Mouse (Mus musculus) CH12.LX (cell line): ENCODE data around the gene Adamts14. TPM values are rescaled to one million over a fixed set of nuclear protein-coding genes. Genes with fewer than 3 reads are reported as not detected.

ENCODE experiments used
- DNase-seq: peaks from one replicate; pipeline ENCODE4 v3.0.0-alpha.2; 2013; ENCODE audit errors: extremely low read depth
- H3K27ac ChIP-seq: 2 replicates; pipeline ENCODE4 v1.5.1; 2012; ENCODE audit warnings: low read depth, mild to moderate bottlenecking, control low read depth, moderate library complexity; ENCODE audit not compliant: insufficient read depth
- H3K27me3 ChIP-seq: replicated peaks from 2 replicates; pipeline ENCODE3; 2012; ENCODE audit warnings: inconsistent platforms
- H3K36me3 ChIP-seq, 2 experiments: replicated peaks in 1 of 2; 2 replicates each; pipeline versions ENCODE3 to v1.6.1; 2012; ENCODE audit warnings: inconsistent platforms in 1 of 2, low read length in 1 of 2, mild to moderate bottlenecking in 1 of 2, mixed read lengths in 1 of 2, moderate library complexity in 1 of 2; ENCODE audit not compliant: control insufficient read depth in 1 of 2, insufficient read depth in 1 of 2
- H3K4me1 ChIP-seq, 2 experiments: 2 replicates each; pipeline ENCODE4 v1.6.1; 2012; ENCODE audit warnings: inconsistent platforms in 1 of 2, moderate library complexity in 1 of 2; ENCODE audit not compliant: insufficient read depth in 2 of 2, control insufficient read depth in 1 of 2
- H3K4me2 ChIP-seq: 2 replicates; pipeline ENCODE4 v1.6.1; 2012; ENCODE audit warnings: low read depth, mild to moderate bottlenecking, control low read depth; ENCODE audit not compliant: poor library complexity, insufficient read depth, severe bottlenecking
- H3K4me3 ChIP-seq, 3 experiments: fragments of 150-350 bp in 1 of 3; sonication (generic) in 1 of 3; replicated peaks in 1 of 3; 2 replicates each; pipeline versions ENCODE3 to v1.5.1; 2011 to 2012; ENCODE audit warnings: low read depth in 2 of 3, low read length in 2 of 3, mild to moderate bottlenecking in 2 of 3, moderate library complexity in 2 of 3, control low read depth in 1 of 3, improper control_type of control experiment in 1 of 3, inconsistent platforms in 1 of 3, mixed read lengths in 1 of 3; ENCODE audit not compliant: poor library complexity in 1 of 3
- H3K79me2 ChIP-seq: replicated peaks from 2 replicates; pipeline ENCODE4 v1.6.1; 2012; ENCODE audit warnings: mild to moderate bottlenecking, moderate library complexity; ENCODE audit not compliant: control insufficient read depth, poor library complexity, insufficient read depth, severe bottlenecking; ENCODE audit errors: extremely low read depth
- H3K9ac ChIP-seq: 2 replicates; pipeline ENCODE4 v1.6.1; 2012; ENCODE audit warnings: low read depth, mild to moderate bottlenecking, control low read depth, moderate library complexity; ENCODE audit not compliant: insufficient read depth
- H3K9me3 ChIP-seq: replicated peaks from 2 replicates; pipeline ENCODE3; 2012; ENCODE audit warnings: low read length, inconsistent platforms, mixed read lengths
- CHD2 ChIP-seq: IDR thresholded peaks from 2 replicates; pipeline ENCODE4 v1.6.1; 2011; ENCODE audit warnings: low read length, improper control_type of control experiment
- CTCF ChIP-seq, 2 experiments: IDR thresholded peaks in 1 of 2; conservative IDR thresholded peaks in 1 of 2; 2 replicates each; pipeline ENCODE4 v1.5.1; 2011 to 2012; ENCODE audit warnings: low read depth in 2 of 2, low read length in 2 of 2, improper control_type of control experiment in 1 of 2, inconsistent platforms in 1 of 2, mild to moderate bottlenecking in 1 of 2, moderate library complexity in 1 of 2
- ELF1 ChIP-seq: IDR thresholded peaks from 2 replicates; pipeline ENCODE4 v1.6.1; 2014; ENCODE audit warnings: low read depth, mild to moderate bottlenecking, inconsistent platforms, low read length, improper control_type of control experiment
- ETS1 ChIP-seq: conservative IDR thresholded peaks from 2 replicates; pipeline ENCODE4 v1.6.1; 2012; ENCODE audit warnings: low read depth, mild to moderate bottlenecking, inconsistent platforms, low read length, improper control_type of control experiment, moderate library complexity
- GABPA ChIP-seq: IDR thresholded peaks from 2 replicates; pipeline ENCODE4 v1.6.1; 2012; ENCODE audit warnings: low read depth, low read length, improper control_type of control experiment, inconsistent platforms; ENCODE audit not compliant: insufficient replicate concordance
- IRF4 ChIP-seq: IDR thresholded peaks from 2 replicates; pipeline ENCODE4 v1.6.1; 2014; ENCODE audit warnings: low read depth, mild to moderate bottlenecking, inconsistent platforms, low read length, improper control_type of control experiment
- JUND ChIP-seq: conservative IDR thresholded peaks from 2 replicates; pipeline ENCODE4 v1.6.1; 2011; ENCODE audit warnings: low read depth, low read length, improper control_type of control experiment
- MAFK ChIP-seq: IDR thresholded peaks from 2 replicates; pipeline ENCODE4 v1.6.1; 2011; ENCODE audit warnings: low read length, improper control_type of control experiment; ENCODE audit not compliant: insufficient replicate concordance
- MYC ChIP-seq: IDR thresholded peaks from 2 replicates; pipeline ENCODE4 v1.6.1; 2011; ENCODE audit warnings: low read depth, mild to moderate bottlenecking, improper control_type of control experiment, low read length
- NRF1 ChIP-seq: IDR thresholded peaks from 2 replicates; pipeline ENCODE4 v1.6.1; 2014; ENCODE audit warnings: low read depth, mild to moderate bottlenecking, inconsistent platforms, low read length, improper control_type of control experiment, moderate library complexity
- RAD21 ChIP-seq: IDR thresholded peaks from 2 replicates; pipeline ENCODE4 v1.6.1; 2011; ENCODE audit warnings: low read depth, mild to moderate bottlenecking, low read length, improper control_type of control experiment, moderate library complexity
- RCOR1 ChIP-seq: conservative IDR thresholded peaks from 2 replicates; pipeline ENCODE4 v1.6.1; 2012; ENCODE audit warnings: low read depth, mild to moderate bottlenecking, inconsistent platforms, low read length, improper control_type of control experiment
- SIN3A ChIP-seq: IDR thresholded peaks from 2 replicates; pipeline ENCODE4 v1.6.1; 2012; ENCODE audit warnings: low read length, improper control_type of control experiment, inconsistent platforms
- TBP ChIP-seq: conservative IDR thresholded peaks from 2 replicates; pipeline ENCODE4 v1.6.1; 2011; ENCODE audit warnings: low read depth, low read length, improper control_type of control experiment
- UBTF ChIP-seq: IDR thresholded peaks from 2 replicates; pipeline ENCODE4 v1.6.1; 2012; ENCODE audit warnings: low read depth, mild to moderate bottlenecking, inconsistent platforms, low read length, improper control_type of control experiment, moderate library complexity
- USF2 ChIP-seq: conservative IDR thresholded peaks from 2 replicates; pipeline ENCODE4 v1.6.1; 2011; ENCODE audit warnings: low read depth, low read length, improper control_type of control experiment
- ZC3H11A ChIP-seq: IDR thresholded peaks from 2 replicates; pipeline ENCODE4 v1.6.1; 2012; ENCODE audit warnings: low read depth, mild to moderate bottlenecking, inconsistent platforms, low read length, improper control_type of control experiment
- ZMIZ1 ChIP-seq: IDR thresholded peaks from 2 replicates; pipeline ENCODE4 v1.6.1; 2012; ENCODE audit warnings: low read depth, mild to moderate bottlenecking, inconsistent platforms, low read length, improper control_type of control experiment
- ZNF384 ChIP-seq: IDR thresholded peaks from 2 replicates; pipeline ENCODE4 v1.6.1; 2012; ENCODE audit warnings: low read depth, low read length, improper control_type of control experiment, inconsistent platforms
- dilution Hi-C: fragments of 300-500 bp; cut with MboI; formaldehyde crosslinking; loops from 2 replicates; pipeline ENCODE4 v1.14.3; 2020; ENCODE audit warnings: low sequenced_read_pairs; ENCODE audit not compliant: extremely low pct_unique_long_range_greater_than_20kb, extremely low pct_ligation_motif_present
- in situ Hi-C: fragments of 300-500 bp; cut with MboI; formaldehyde crosslinking; loops from 3 replicates; pipeline ENCODE4 v1.14.3; 2019; ENCODE audit warnings: low sequenced_read_pairs, low pct_ligation_motif_present, low pct_unique_long_range_greater_than_20kb, mixed read lengths
- polyA plus RNA-seq: library from polyadenylated mRNA; unstranded; fragments of >175 nt; gene quantifications from 2 replicates; pipeline ENCODE4 v1.2.1, GENCODE M21; 2012; ENCODE audit warnings: low read depth; ENCODE audit not compliant: insufficient read length
- total RNA-seq, 2 experiments: library from RNA; depleted of rRNA; stranded (reverse); fragments of 300-350 nt in 1 of 2; fragments of >200 nt in 1 of 2; gene quantifications; 2 replicates each; pipeline ENCODE4 v1.2.3; 2012 to 2014

Adamts14 gene
- total and polyA plus RNA-seq, 3 experiments, result 1.2 to 2.7 (median 2.5) TPM

DNA sequence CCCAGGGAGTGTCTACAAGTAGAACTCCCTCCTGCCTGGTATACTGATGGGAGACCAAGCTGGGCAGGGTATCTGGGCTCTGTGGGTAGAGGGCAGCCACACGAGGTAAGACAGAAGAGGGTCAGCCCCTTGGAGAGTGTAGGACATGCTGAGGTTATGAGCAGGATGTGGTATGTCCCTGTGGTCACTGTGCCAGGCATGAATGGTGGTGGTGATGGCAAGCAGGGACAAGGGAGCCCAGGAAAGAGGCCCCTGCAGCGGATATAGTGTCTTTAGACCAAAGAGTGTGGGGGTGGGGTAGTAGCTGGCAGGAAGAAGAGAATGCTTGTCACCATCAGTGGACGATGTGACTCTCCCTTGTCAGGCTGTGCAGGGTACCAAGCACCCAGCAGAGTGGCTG, 85.2 kb downstream of the Adamts14 start:
- Histone ChIP-seq H3K9me3 (peaks cover 3% of the 10 kb centered on the region), H3K36me3 (peaks cover 0 to 20% of the 10 kb centered on the region in 2 experiments), H3K27ac (no peak overlapping the region), H3K4me2 (peak overlapping the region; percentile 25; the same call in 1 of the 2 replicates), H3K4me3 (no peak overlapping the region), H3K9ac (no peak overlapping the region), H3K4me1 (peaks cover 15 to 45% of the 10 kb centered on the region in 2 experiments), H3K79me2 (no peaks in the 10 kb centered on the region), H3K27me3 (no peaks in the 10 kb centered on the region)
- DNase-seq, result no peak
- dilution Hi-C loops (no loop called here), in situ Hi-C loops (no loop called here)
- no peak for TF ChIP-seq ELF1
- TF ChIP-seq CHD2, result 0 out of 2 replicates have a peak, but pooled peaks have one; percentile 8

DNA sequence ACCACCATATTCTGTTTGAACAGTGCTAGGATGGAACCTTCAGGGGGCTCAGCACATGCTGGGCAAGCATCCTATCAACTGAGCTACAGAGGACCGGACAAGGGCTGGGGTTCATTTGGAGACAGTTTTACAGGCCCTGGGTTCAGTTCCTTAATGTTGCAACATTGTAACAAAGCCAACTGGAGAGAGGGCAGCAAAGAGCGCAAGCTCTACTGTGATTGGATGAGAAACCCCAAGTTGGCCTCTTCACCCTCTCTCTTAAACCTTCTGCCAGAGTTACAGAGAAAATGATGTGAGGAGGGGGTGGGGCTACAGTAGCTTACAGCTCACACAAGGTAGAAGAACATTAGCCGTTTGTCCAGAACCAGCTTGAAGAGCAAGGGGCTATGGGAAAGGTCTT, 86.2 kb downstream of the Adamts14 start:
- dilution Hi-C loops (no loop called here), in situ Hi-C loops (no loop called here)
- no peak overlapping the region for H3K4me2 ChIP-seq
- H3K9me3 ChIP-seq, result peaks cover 3% of the 10 kb centered on the region
- TF ChIP-seq ZMIZ1, result no peak
- TF ChIP-seq JUND, result no peak
- no peak for TF ChIP-seq GABPA
- no peak for TF ChIP-seq USF2
- no peak for TF ChIP-seq NRF1
- no peak for TF ChIP-seq TBP
- TF ChIP-seq SIN3A, result no peak
- TF ChIP-seq ETS1, result no peak
- TF ChIP-seq CHD2, result no peak
- TF ChIP-seq MAFK, result no peak
- peaks cover 15 to 54% of the 10 kb centered on the region in 2 experiments for H3K4me1 ChIP-seq
- H3K27ac ChIP-seq, result no peak overlapping the region
- H3K9ac ChIP-seq, result no peak overlapping the region
- peaks cover 0 to 14% of the 10 kb centered on the region in 2 experiments for H3K36me3 ChIP-seq
- H3K79me2 ChIP-seq, result no peaks in the 10 kb centered on the region
- no peak for DNase-seq
- no peak overlapping the region for H3K4me3 ChIP-seq
- H3K27me3 ChIP-seq, result no peaks in the 10 kb centered on the region

DNA sequence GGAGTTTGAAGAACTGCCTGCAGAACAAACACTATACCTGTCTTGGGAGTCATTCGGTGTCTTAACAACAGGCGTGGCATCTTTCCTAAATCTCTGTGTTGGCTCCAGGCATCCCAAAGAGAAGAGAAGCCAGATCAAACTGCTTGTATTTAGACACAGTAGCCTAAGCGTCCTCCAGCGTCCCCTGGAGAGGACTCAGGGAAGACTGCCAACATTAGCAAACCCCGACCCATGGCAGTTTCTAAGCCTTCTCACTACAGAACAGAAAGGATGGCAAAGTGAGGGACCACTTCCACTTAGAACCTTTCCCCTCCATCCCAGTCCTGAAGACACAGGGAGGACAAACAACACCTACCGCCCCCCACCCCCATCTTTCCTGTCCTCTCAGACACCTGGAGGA, 93.3 kb downstream of the Adamts14 start:
- dilution Hi-C loops, result no loop called here

More for the DNA sequence above, 93.3 kb downstream of the Adamts14 start:
- Histone ChIP-seq H3K36me3 (no peaks in the 10 kb centered on the region), H3K4me1 (peaks cover 13 to 67% of the 10 kb centered on the region in 2 experiments), H3K9me3 (no peaks in the 10 kb centered on the region), H3K9ac (no peak overlapping the region), H3K79me2 (no peaks in the 10 kb centered on the region), H3K27ac (no peak overlapping the region), H3K27me3 (peaks cover 2% of the 10 kb centered on the region)
- no peak for DNase-seq
- in situ Hi-C loops, result no loop called here
- no peak for TF ChIP-seq RCOR1
- TF ChIP-seq ZC3H11A, result no peak
- no peak for TF ChIP-seq NRF1
- no peak for TF ChIP-seq ZNF384
- no peak for TF ChIP-seq RAD21
- TF ChIP-seq CTCF (conservative IDR thresholded peaks at IDR 0.05 in 1 of 2, IDR thresholded peaks at IDR 0.05 in 1 of 2; ENCODE audit: low read depth in 2 of 2, low read length in 2 of 2), result no peak
- no peak for TF ChIP-seq IRF4
- no peak for TF ChIP-seq MYC
- no peak for TF ChIP-seq UBTF
- TF ChIP-seq MAFK, result no peak
- TF ChIP-seq, all 38 proteins: peak for 0
- Histone ChIP-seq H3K4me3 (no peak overlapping the region), H3K4me2 (no peak overlapping the region)
